Mouse (Mus musculus) adrenal gland, postnatal 0 days (tissue): ENCODE measurements around the gene Cars. TPM values are rescaled to one million over a fixed set of nuclear protein-coding genes. Genes with fewer than 3 reads are reported as not detected.

Source experiments
- microRNA-seq: library from miRNA; unstranded; fragments of <30 nt; microRNA quantifications from one replicate; pipeline ENCODE4, GENCODE M21; 2016; ENCODE audit warnings: borderline replicate concordance; ENCODE audit not compliant: insufficient number of aligned reads
- polyA plus RNA-seq: library from polyadenylated mRNA; unstranded; fragments of >200 nt; fragmentation: Nextera tagmentation; extraction: Ambion mirVana; gene quantifications from 2 replicates; pipeline ENCODE4 v1.2.1, GENCODE M21; 2015

Cars gene
- 21.6 and 29.9 TPM in 2 replicates for polyA plus RNA-seq

GRCm38 (mm10) chr7:143599428-143600230, at the start of gene Cars:
TSS of gene Cars (minus strand) at chr7:143600090.

GRCm38 (mm10) chr7:143649034-143649768, 49.3 kb upstream of the Cars start, which contains the start of gene Tnfrsf22:
TSS of gene Tnfrsf22 (minus strand) at chr7:143649661.

GRCm38 (mm10) chr7:143628540-143628939, 28.6 kb upstream of the Cars start, which contains the start of gene Tnfrsf26:
TSS of gene Tnfrsf26 (minus strand) at chr7:143628722.

GRCm38 (mm10) chr7:143548976-143549457, 50.9 kb downstream of the Cars start, which contains the start of gene Nap1l4:
TSS of gene Nap1l4 (minus strand) at chr7:143549106.

Small RNAs within 50 kb of the gene (microRNA-seq; reads per million reads assigned to microRNA genes)
- 1.1 reads per million for gene Mir7064

Other genes with a start within 250 kb of the Cars start
- 1,242 and 2,192 TPM in 2 replicates for gene Cdkn1c, start 139.0 kb downstream of the Cars start, polyA plus RNA-seq
- 2.0 and 3.3 TPM in 2 replicates for gene Slc22a18, start 126.4 kb downstream of the Cars start, polyA plus RNA-seq
- gene Phlda2, start 96.9 kb downstream of the Cars start, polyA plus RNA-seq: 5.1 and 5.2 TPM in 2 replicates
- 116 and 140 TPM in 2 replicates for gene Nap1l4, start 51.0 kb downstream of the Cars start, polyA plus RNA-seq
- gene Tnfrsf26, start 28.6 kb upstream of the Cars start, polyA plus RNA-seq: 0.84 and 0.88 TPM in 2 replicates
- gene Tnfrsf22, start 49.6 kb upstream of the Cars start, polyA plus RNA-seq: 3.5 and 5.0 TPM in 2 replicates
- gene Tnfrsf23, start 85.8 kb upstream of the Cars start, polyA plus RNA-seq: 2.4 and 3.1 TPM in 2 replicates
- 17.7 and 22.4 TPM in 2 replicates for gene Osbpl5, start 156.9 kb upstream of the Cars start, polyA plus RNA-seq
- 0.37 and 0.84 TPM in 2 replicates for gene Mrgprg, start 166.9 kb upstream of the Cars start, polyA plus RNA-seq
- gene Mrgpre, start 184.4 kb upstream of the Cars start, polyA plus RNA-seq: 1.9 and 4.8 TPM in 2 replicates
- gene Nadsyn1, start 222.8 kb upstream of the Cars start, polyA plus RNA-seq: 4.5 and 9.0 TPM in 2 replicates
- gene Dhcr7, start 223.1 kb upstream of the Cars start, polyA plus RNA-seq: 97.3 and 187 TPM in 2 replicates